Mouse (Mus musculus): ENCODE results near the gene Tmem229b.
"Not testable (repeated sequence)": the region's sequence is repeated elsewhere in the genome, so short reads cannot be mapped to it uniquely, and the experiment has no call there.

The Tmem229b gene

GRCm38 (mm10) chr12:79007126-79007753 lies at the start of gene Tmem229b:
Gene Tmem229b (minus strand): TSS chr12:79007627.
- peak; percentile 91 for ATAC-seq (ENCODE audit: low TSS enrichment)

- ATAC-seq (ENCODE audit: low TSS enrichment), result peak; percentile 31; the same call in 1 of the 2 replicates
Observed at GRCm38 (mm10) chr12:79055276-79055675, 47.8 kb upstream of the Tmem229b start.

DNA sequence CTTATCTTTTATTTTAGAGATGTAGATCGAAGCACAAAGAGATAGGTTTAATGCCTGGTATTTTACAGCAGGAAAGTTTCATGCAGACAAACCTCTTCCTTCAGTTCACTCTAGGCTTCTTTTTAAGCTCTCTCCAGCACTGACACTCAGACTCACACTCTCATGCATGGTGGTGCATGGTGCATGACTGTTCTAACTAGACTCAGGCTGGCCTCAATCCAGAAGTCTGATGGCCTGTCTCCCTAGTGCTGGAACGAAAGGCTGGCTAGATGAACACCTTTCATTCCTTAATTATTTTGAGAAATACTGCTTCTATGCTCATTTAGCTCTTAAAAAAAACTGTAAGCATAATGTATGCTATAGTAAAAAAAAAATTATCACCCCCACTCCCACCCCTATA lies 44.6 kb upstream of the Tmem229b start:
- ATAC-seq (ENCODE audit: low TSS enrichment), result no peak

GRCm38 (mm10) chr12:79050545-79051212 lies 43.3 kb upstream of the Tmem229b start:
- ATAC-seq (ENCODE audit: low TSS enrichment), result no peak

DNA sequence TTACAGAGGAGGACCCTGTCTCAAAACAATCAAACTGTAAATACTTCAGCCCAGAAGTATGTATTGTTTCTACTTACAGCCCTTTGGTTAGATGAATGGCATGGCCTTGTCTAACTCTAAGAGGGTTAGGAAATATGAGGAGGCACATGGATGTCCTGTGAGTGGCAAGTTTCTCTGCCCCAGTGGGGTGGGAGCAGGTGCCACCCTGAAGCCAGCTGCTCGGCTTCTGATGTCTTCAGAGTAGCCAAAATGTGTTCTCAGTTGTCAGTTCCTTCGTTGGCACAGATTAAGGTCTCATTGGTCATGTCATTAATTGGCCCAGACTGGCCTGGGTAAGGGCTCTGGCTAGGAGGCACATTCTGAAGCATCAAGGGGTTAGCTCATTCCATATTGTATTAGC lies 42.4 kb upstream of the Tmem229b start:
- ATAC-seq (ENCODE audit: low TSS enrichment), result no peak

DNA sequence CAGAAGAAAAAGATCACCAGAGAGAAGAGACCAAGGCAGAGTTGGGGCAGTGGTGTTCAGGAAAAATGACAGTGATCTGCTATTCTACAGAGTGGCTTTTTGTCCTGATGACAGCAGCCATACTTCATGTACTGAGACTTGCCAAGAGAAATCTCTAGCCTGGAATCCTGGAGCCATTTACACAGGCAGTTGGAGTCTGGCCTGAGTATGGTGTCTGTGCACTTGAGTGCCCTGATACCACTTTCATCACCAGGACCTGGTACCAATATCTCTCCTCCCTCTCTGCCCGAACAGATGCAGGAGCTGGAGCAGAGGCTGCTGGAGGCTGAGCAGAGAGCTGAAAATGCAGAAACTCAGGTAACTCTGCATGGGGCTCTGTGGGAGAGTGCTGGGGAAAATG lies 41.5 kb upstream of the Tmem229b start:
- no peak for ATAC-seq (ENCODE audit: low TSS enrichment)

DNA sequence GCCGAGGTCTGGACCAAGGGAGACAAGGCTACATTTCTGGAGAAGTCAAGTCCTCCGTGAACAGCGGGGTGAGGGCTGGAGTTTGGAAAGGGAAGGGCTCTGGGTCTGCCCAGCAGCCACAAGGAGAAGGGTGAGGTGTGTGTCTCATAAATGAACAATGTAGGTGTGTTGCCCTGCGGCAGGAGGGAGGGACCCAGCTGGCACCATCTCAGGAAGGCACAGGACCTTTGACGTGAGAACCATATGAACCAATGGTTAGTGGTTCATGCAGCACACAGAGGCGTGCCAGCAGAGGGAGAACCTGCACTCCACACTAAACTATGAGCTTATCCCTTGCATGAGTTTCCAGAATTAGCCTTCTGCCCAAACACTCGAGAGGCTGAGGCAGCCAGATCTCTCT lies 39.8 kb upstream of the Tmem229b start:
- no peak for ATAC-seq (ENCODE audit: low TSS enrichment)

DNA sequence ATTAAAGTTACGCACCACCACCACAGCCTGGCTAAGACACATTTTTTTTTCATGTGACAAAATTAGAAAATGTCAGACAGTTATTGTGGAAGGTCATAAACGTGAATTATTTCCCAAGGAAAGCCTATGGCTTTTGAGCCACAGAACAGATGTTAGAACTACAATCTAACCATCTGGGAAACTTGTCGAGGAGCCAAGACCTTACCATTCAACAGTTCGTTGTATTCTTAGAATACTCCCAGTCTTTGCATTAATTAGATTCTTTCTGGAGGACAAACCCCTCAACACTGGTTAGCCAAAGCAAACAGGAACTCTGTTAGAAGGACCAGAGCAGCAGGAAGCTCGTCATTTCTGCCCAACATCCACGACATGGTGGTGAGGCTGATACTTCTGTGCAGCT lies 38.7 kb upstream of the Tmem229b start:
- no peak for ATAC-seq (ENCODE audit: low TSS enrichment)

DNA sequence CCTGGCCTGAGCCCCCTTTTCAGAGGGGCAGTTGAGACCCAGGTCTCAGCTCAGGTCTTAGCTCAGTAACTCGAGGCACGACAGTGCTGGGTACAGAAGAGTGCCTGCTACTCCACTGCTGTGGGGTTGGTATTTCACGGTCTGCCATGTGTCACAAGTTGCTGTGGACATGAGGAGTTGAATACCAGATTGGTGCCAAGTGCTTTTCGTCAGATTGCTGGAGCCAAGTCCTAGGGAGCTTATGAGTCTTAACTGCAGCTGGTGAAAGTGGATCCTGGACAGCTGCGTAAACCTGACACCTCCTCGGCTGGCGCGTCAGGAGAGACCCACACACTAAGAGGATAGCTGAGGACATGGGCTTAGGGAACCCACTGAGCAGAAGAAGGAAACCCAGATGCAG lies 37.2 kb upstream of the Tmem229b start:
- peak; percentile 77 for ATAC-seq (ENCODE audit: low TSS enrichment)

DNA sequence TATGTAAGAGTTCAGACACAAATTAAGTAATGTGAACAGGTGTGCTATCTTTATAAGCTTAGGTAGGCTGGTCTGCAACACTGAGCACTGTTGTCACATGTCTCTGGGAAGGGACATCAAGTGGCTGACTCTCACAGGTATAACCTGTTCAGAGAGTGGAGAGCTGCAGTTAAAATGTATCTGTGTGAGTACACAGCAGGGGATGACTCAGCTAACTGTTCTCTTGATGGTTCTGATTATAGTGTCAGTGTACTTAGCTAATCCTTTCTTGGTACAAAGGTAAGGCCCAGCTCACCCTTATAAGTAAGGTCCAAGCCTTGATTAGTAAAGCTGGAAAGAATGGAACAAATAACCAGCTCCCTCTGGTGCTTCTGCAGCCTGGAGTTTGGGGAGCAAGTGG lies 34.0 kb upstream of the Tmem229b start:
- no peak for ATAC-seq (ENCODE audit: low TSS enrichment)

DNA sequence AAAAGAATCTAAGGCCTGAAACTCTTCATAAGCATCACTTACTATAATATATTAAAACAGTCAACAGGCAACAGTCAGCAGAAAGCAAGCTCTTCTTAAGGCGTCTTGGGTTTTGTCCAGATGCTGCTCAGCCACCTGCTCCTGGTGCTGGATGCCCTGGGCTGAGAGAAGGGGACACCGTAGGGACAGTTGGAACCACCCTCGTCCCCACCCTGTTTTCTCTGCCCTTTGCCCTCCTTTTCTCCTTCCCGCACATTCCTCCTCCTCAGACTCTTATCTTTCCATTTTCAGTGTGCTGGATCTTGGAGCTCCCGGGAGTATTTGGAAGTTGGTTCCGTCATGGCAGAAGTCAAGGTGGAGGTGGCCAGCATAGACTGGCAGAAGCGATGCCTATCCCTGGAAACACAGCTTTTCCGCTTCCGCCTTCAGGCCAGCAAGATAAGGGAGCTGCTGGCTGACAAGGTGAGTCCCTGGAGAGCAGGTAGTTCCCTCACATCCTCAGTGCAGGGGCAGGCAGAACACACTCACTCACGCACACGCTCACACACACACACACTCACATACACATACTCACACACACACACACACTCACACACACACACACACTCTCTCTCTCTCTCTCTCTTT lies 32.9 kb upstream of the Tmem229b start:
- ATAC-seq (ENCODE audit: low TSS enrichment), result no peak

DNA sequence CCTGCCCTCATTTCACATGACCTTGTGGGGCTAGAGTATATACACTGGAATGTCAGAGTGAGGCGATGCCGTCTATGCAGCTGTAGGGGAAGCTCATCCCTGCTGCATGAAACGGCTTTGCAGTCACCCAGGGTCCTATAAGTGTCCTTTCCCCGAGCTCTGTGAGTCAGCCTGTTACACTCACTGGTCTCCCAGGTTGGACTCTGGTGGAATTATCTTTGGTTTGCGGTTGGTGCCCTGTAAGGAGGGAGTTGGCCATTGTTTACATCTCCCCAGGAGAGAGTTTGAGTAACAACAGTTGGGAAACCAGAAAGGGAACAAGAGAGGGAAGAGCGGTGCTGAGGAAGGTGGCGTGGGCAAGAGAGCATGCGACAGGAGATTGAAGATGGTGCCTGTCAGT lies 32.3 kb upstream of the Tmem229b start:
- no peak for ATAC-seq (ENCODE audit: low TSS enrichment)

GRCm38 (mm10) chr12:79035349-79035748 lies 27.9 kb upstream of the Tmem229b start:
- ATAC-seq (ENCODE audit: low TSS enrichment), result peak; percentile 64

DNA sequence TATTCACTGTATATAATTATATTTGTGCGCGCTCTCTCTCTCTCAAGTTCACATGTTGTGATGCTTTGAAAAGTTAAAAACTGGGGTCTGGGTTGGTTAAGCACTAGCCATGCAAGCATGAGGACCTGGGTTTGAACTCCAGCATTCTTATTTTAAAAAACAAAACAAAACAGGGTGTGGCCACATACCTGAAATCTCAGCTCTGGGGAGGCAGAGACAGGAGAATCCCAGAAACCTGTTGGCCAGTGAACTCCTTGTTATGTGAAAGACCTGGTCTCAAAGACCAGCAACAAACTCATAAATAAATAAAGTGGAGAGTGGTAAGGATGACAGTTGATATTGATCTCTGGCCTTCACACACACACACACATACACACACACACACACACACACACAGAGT lies 26.9 kb upstream of the Tmem229b start:
- ATAC-seq (ENCODE audit: low TSS enrichment), result no peak

DNA sequence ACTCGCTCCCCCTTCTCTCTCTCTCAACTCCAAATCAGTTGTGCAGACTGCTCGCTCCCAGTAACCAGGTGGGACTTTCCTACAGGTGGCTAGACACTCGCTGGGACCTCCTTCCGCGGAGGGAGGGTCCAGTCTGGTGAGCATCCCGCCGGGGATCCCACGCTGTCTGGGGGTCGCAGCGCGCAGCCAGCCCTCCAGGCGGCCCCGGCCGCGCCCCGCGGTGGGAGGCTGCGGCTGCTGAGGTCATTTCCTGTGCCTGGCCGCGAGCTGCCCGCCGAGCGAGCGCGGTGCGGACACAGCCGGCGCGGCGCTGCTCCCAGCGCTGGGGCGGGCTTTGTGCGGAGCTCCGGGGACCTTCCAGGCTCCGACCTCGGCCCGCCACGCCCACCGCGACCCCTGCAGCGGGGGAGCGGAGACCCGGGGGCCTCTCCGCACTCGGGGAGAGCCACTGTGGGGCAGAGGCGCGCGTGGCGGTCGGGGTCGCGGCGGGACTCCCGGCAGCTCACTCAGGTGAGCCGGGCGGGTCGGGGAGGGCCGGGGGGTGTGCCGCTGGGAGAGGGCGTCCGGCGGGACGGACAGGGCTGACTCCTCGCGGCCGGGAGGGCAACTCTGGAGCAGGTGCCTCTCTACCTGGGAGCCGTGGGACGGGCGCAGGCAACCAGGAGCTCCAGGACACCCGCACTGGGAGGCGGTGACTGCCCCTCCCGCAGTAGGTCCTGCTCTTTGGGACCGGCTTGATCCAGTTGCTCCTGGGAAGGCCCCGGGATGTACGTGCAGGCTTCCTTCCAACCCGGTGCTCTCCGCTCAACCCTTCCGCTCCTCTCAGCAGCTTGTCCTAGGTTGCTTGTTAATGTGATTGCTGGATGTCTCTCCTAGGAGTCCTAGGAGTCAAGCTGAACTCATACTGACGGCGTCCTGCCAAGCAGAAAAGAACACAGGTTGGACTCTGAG lies 21.8 kb upstream of the Tmem229b start, which contains the start of gene Plekhh1:
Gene Plekhh1 (plus strand): TSS at position 253 of the 951 bp plus-strand sequence.
- ATAC-seq (ENCODE audit: low TSS enrichment), result peak; percentile 87

DNA sequence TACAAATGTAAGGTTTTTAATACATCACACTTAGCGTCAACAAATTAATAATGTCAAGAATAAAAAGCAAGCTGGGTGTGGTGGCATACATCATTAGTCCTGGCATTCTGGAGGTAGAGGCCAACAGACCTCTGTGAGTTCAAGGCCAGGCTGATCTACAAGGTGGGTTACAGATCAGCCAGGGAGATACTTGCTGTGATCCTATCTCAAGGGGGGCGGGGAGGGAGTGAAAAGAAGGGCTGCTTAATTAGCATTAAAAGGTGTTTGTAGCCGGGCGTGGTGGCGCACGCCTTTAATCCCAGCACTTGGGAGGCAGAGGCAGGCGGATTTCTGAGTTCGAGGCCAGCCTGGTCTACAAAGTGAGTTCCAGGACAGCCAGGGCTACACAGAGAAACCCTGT lies 20.1 kb upstream of the Tmem229b start:
- ATAC-seq (ENCODE audit: low TSS enrichment), result not testable (repeated sequence)

GRCm38 (mm10) chr12:79022882-79023281 lies 15.5 kb upstream of the Tmem229b start:
- ATAC-seq (ENCODE audit: low TSS enrichment), result peak; percentile 92

- no peak for ATAC-seq (ENCODE audit: low TSS enrichment)
Observed at GRCm38 (mm10) chr12:79021902-79022301, 14.5 kb upstream of the Tmem229b start.

- ATAC-seq (ENCODE audit: low TSS enrichment), result no peak
Observed at GRCm38 (mm10) chr12:79017994-79018399, 10.6 kb upstream of the Tmem229b start.

DNA sequence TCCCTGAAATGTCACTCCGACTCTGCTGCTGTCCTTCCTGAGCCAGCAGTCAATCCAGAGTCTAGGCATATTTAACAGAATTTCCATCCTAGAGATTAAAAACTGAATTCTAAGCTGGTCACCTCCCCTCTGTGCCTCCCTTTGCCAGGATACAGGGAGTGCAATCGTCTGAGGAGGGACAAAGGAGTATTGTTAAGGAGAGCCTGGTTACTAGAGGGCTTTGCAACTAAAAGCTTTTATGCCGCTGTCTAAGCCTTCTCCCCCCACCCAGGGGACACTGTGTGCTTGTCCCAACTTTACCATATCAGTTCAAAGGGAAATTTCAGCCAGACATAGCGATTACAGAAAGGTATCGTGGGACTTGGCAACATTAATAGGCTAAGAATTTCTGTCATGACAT lies 8.7 kb upstream of the Tmem229b start:
- ATAC-seq (ENCODE audit: low TSS enrichment), result no peak

DNA sequence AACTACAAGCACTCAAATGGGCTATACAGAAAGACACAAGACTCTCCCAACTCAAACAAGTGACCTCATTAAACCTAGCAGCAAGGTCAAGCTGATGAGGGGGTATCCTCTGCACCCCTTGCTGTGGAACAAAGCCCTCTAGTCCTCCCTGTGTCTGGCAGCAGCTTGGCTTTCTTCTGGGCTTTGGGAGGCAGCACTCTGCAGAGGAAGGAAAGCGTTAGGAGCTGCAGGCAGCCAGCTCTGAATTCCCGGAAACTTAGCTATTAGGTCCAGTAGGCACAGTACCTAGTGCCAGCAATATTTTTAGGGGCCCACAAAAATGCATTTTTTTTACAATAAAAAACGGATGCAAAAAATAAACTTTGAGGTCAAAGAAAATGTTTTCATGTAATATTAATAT lies 3.1 kb upstream of the Tmem229b start:
- ATAC-seq (ENCODE audit: low TSS enrichment), result no peak

Data from frontal cortex, adult (tissue).